Mouse (Mus musculus) left cerebral cortex, adult 11 months (tissue): Measurements from ENCODE around the gene Gm11239.
"Not testable (repeated sequence)": the region's sequence is repeated elsewhere in the genome, so short reads cannot be mapped to it uniquely, and the experiment has no call there.

ENCODE experiments used
- DNase-seq: peaks from one replicate; pipeline ENCODE4 v3.0.0; 2022; ENCODE audit warnings: low spot score

The Gm11239 gene

GRCm38 (mm10) chr4:73668054-73668453 lies at the start of gene Gm11239:
TSS of gene Gm11239 (plus strand) at chr4:73668354.
- not testable (repeated sequence) for DNase-seq

GRCm38 (mm10) chr4:73622684-73623083 lies 45.5 kb upstream of the Gm11239 start, which contains the start of gene Gm11237:
TSS of gene Gm11237 (plus strand) at chr4:73622984.
- not testable (repeated sequence) for DNase-seq

GRCm38 (mm10) chr4:73637821-73638220 lies 30.3 kb upstream of the Gm11239 start, which contains the start of gene Gm11236:
TSS of gene Gm11236 (plus strand) at chr4:73638121.
- DNase-seq, result not testable (repeated sequence)

DNA sequence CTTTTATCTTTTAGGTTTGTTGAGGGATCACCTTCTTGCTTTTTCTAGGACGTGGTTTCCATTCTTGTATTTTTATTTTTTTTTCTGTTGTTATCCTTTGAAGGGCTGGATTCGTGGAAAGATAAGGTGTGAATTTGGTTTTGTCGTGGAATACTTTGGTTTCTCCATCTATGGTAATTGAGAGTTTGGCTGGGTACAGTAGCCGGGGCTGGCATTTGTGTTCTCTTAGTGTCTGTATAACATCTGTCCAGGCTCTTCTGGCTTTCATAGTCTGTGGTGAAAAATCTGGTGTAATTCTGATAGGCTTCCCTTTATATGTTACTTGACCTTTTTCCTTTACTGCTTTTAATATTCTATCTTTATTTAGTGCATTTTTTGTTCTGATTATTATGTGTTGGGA lies 6.3 kb upstream of the Gm11239 start:
- not testable (repeated sequence) for DNase-seq

DNA sequence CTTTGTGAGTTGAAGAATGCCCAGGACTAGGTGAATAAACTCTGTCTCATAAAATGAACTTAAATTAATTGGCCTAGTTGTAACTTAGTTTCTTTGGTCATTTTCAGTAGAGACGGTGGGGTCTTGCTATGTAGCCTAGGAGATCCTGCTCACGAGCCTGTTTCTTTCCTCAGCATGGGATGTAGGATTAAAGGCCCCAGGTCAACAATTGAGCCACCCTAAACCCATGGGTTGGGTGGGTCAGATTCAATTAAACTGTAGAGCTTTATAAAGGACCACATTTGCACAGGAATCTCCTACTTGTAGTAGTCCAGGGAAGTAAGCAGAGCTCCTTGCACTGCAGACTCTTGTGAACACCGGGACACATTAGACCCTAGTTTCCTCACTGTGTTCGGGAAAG lies 15.1 kb downstream of the Gm11239 start, which contains the start of gene Gm428:
Gm428 (plus strand) TSS at position 301 of the 400 bp plus-strand sequence.
- DNase-seq, result not testable (repeated sequence)

- DNase-seq, result no peak
These were observed 50.6 kb downstream of the Gm11239 start for GRCm38 (mm10) chr4:73718761-73719160.

- no peak for DNase-seq
These were observed 51.7 kb downstream of the Gm11239 start for GRCm38 (mm10) chr4:73719819-73720218.
